Mouse (Mus musculus): ENCODE measurements around the gene Rgs5. TPM values are rescaled to one million over a fixed set of nuclear protein-coding genes. Genes with fewer than 3 reads are reported as not detected.

The Rgs5 gene
- polyA plus RNA-seq, 1 experiment from 2014 or later: 10.6 TPM

DNA sequence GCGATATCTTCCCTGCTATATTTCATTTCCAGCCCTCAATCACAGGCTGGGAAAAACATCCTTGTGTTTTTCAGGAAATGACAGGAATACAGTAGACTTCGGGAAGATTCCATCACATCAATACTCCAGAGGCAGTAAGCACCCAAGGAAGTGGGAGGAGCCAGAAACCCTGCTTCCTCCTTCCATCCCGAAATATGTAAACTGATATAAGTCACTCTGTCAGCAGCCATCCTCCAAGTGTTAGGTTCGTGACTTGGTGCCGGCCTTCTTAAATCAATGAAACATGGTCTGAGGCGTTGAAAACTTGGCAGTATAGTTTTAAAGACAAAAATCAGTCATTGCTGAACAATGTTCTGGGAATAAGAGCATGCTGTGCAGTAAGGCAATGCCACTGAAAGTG is 80.8 kb downstream of the Rgs5 start:
- no peak for ATAC-seq (ENCODE audit: low FRiP score, low read depth)
- H3K36me3 ChIP-seq: no peaks in the 10 kb centered on the region
- no peak overlapping the region for H3K9ac ChIP-seq
- H3K27me3 ChIP-seq (replicated peaks): no peaks in the 10 kb centered on the region
- H3K9me3 ChIP-seq: no peaks in the 10 kb centered on the region
- H3K4me2 ChIP-seq (replicated peaks): no peak overlapping the region
- no peaks in the 10 kb centered on the region for H3K4me1 ChIP-seq
- 89% methylated on average over 6 of the region's 6 CpGs for WGBS
- no peak overlapping the region for H3K4me3 ChIP-seq
- no peak overlapping the region for H3K27ac ChIP-seq

DNA sequence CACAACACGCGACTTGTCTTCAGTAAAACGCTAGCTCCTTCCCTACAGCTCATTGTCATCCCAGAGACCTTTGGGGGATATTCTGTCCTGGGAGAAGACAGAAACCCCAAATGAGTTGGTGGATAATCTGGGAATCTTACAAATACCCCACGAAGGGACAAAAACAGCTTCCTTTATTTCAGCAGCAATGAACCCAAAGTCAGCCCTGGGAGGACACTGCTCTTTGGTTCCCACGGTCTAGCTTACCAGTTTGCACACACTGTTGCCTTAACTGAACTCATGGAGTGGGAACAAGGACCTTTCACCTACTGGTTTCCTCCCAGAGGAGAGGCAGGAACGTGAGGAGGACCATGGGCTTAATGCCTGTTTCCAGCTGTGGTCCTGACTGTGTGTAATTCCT is 81.9 kb downstream of the Rgs5 start:
- 90% methylated on average over 6 of the region's 6 CpGs for WGBS

DNA sequence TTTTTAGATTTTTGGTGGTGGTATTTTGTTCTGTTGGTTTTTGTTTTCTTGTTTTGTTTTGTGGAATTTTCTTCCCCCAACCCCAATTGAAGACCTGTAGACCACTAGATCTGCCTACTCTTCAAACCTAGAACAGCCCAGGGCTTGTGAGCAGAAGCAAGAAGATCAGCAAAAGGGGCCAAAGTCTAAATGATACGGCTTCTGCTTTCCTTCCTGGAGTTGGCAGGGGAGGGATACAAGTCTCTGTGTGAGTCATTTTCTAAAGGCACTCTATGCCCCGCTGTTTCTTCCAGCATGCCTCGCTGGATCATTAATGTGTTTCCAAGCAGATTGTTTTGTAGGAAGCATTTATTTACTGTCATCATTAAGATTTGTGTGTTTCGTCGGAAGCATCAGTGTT is 85.8 kb downstream of the Rgs5 start:
- no peak overlapping the region for H3K27ac ChIP-seq
- H3K9ac ChIP-seq: no peak overlapping the region
- WGBS: 81% methylated on average over 5 of the region's 5 CpGs
- H3K4me1 ChIP-seq: no peaks in the 10 kb centered on the region
- no peak overlapping the region for H3K4me2 ChIP-seq (replicated peaks)
- H3K36me3 ChIP-seq: no peaks in the 10 kb centered on the region
- no peak for ATAC-seq (ENCODE audit: low FRiP score, low read depth)
- H3K27me3 ChIP-seq (replicated peaks): no peaks in the 10 kb centered on the region
- no peak overlapping the region for H3K4me3 ChIP-seq
- no peaks in the 10 kb centered on the region for H3K9me3 ChIP-seq

More for the DNA sequence above, 81.9 kb downstream of the Rgs5 start:
- ATAC-seq (ENCODE audit: low FRiP score, low read depth): no peak
- H3K9me3 ChIP-seq: no peaks in the 10 kb centered on the region
- no peaks in the 10 kb centered on the region for H3K27me3 ChIP-seq (replicated peaks)
- H3K9ac ChIP-seq: no peak overlapping the region
- no peak overlapping the region for H3K4me3 ChIP-seq
- H3K27ac ChIP-seq: no peak overlapping the region
- no peaks in the 10 kb centered on the region for H3K36me3 ChIP-seq
- H3K4me2 ChIP-seq (replicated peaks): no peak overlapping the region
- H3K4me1 ChIP-seq: no peaks in the 10 kb centered on the region

Other genes with a start within 250 kb of the Rgs5 start
- 45.5 and 47.8 TPM in 2 replicates for gene Nuf2, start 124.0 kb upstream of the Rgs5 start, polyA plus RNA-seq (2016; fragmentation: Nextera tagmentation; extraction: Ambion mirVana)
- gene Rgs4, start 92.1 kb downstream of the Rgs5 start, polyA plus RNA-seq (2016; fragmentation: Nextera tagmentation; extraction: Ambion mirVana): 59.5 and 80.7 TPM in 2 replicates

Measured in neural tube, embryonic 12.5 days (tissue).